Mouse (Mus musculus) left cerebral cortex, postnatal 14 days (tissue): ENCODE data around the gene Atf3. TPM values are rescaled to one million over a fixed set of nuclear protein-coding genes. Genes with fewer than 3 reads are reported as not detected.

Source experiments
- DNase-seq, 2 experiments: peaks; one replicate each; pipeline ENCODE4 v3.0.0; 2021 to 2022; ENCODE audit warnings: low spot score in 2 of 2, mixed read lengths in 1 of 2
- intact Hi-C: fragments of 180-260 bp; cut with DNase I; formaldehyde crosslinking; loops from one replicate; pipeline ENCODE4 v1.15.1; 2025
- long read RNA-seq, 2 experiments: library from polyadenylated mRNA; stranded (forward); transcript quantifications; one replicate each; pipeline ENCODE4 v2.0.0; 2021
- total RNA-seq, 2 experiments: library from RNA; stranded (reverse); gene quantifications; 2 replicates each; pipeline ENCODE4 v1.2.3; 2021

Gene Atf3
- total RNA-seq = under 1 TPM; 0.51 to 0.59 TPM
- long read RNA-seq, experiment 1 = 0 reads
- long read RNA-seq, experiment 2 = 0 reads

GRCm38 (mm10) chr1:191217939-191218338 is at the start of gene Atf3:
Gene Atf3, minus strand, starts transcription at chr1:191218039.
- no peak for DNase-seq

DNA sequence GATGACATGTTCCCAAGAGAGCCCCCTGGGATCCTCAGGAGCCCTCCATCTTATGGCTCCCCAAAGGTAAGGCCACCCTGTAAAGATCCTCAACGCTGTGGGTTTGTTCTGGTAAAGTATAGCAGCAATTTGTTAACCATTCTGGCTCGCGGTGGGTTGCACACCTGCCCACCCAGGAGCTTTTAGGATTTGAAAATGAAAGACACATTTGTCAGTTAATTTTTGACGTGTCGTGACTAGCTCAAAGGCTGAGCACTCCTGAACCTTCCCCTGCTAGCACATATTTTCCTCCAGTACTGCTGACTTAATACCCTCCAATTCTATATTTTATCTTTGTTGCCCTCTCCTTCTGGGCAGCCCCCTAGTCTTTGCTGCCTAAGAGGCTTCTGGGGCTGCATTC is 49.3 kb upstream of the Atf3 start:
- DNase-seq = no peak
- intact Hi-C loops = loop anchor here (10.0 kb wide), 1 partner anchor 172 kb away; the partner anchor contains the start of gene Batf3

More at GRCm38 (mm10) chr1:191217939-191218338, at the start of gene Atf3:
- intact Hi-C loops = no loop called here

GRCm38 (mm10) chr1:191263471-191263870 is 45.6 kb upstream of the Atf3 start:
- no peak for DNase-seq
- intact Hi-C loops = loop anchor here (10.0 kb wide), 1 partner anchor 169 kb away; the partner anchor contains the start of gene Batf3

DNA sequence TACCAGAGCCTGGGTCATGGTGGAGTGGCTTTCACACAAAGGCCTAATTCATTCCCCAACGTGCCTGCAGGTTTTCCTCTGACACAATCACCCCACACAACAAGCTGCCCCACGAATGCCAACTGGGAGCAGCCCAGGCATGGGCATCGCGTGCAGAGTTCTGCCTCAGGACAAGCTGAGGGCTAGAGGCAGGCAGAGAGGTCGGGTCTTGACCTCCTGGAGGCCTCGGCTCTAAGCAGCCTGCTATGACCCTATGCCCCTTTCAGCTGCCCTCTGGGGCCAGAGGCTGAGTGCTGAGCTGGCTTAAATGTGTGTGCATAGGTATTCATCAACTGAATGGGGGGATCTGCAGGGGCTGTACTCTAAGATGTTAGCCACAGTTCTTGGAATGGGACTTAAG is 44.0 kb upstream of the Atf3 start:
- DNase-seq = no peak
- intact Hi-C loops = loop anchor here (10.0 kb wide), 1 partner anchor 167 kb away; the partner anchor contains the start of gene Batf3

DNA sequence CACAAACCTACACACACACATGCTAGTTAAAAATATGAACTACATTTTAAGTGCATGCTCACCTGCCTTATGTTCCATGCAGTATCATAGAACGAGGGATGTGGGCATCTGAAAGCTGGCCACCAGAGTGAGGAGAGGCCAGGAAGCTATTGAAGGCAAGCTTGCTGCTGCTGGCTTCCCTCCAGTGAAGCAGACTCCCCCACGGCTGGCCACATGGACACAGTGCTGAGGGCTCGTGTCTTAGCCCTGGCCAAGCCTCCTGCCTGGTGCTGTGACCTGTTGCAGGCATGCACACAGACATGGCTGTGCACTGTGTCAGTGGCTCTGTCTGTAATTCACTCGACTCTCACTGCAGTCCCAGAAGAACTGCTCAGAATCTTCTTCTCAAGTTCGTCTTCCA is 41.8 kb upstream of the Atf3 start:
- DNase-seq = no peak
- intact Hi-C loops = loop anchor here (10.0 kb wide), 1 partner anchor 165 kb away; the partner anchor contains the start of gene Batf3

DNA sequence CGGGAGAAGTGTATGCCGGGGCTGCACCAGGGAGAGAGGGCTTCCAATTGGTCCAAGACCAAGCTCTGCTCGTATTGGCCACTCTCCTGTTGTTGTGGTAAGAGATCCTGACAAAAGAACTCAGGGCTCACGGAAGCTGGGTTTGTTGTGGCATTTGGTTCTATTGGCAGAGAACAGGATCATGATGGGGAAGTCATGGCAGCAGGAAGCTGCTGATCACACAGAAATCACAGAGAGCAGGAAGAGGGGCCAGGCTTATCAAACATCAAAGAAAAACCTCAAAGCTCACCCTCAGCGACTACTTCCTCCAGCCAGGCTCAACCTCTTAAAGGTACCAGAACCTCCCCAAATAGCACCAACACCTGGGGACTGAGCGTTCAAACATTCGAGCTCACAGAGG is 41.3 kb upstream of the Atf3 start:
- no peak for DNase-seq
- intact Hi-C loops = no loop called here

DNA sequence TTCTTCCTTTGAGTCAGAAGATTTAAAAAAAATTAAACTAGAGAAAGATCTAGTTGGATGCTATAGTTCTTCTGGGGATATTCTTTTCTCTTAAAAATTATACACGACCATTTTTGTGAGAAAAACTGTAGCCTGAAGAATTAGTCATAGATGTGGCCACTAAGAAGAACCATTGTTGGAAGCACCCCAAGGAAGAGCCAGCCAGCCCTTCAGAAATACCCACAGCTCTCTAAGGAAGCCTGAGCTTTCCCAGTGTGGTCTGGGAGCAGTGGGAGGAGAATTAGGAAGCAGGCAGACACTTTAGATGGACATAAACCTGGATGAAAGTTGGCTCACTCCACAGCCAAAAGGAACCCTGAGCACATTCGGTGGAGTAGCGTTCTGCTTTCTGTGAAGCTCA is 40.7 kb upstream of the Atf3 start:
- no peak for DNase-seq
- intact Hi-C loops = no loop called here

- intact Hi-C loops = no loop called here
Measured at GRCm38 (mm10) chr1:191257981-191258380, 40.1 kb upstream of the Atf3 start.

GRCm38 (mm10) chr1:191257351-191257771 is 39.5 kb upstream of the Atf3 start:
- DNase-seq = no peak
- intact Hi-C loops = no loop called here

More at GRCm38 (mm10) chr1:191257981-191258380, 40.1 kb upstream of the Atf3 start:
- no peak for DNase-seq

GRCm38 (mm10) chr1:191256566-191257350 is 38.9 kb upstream of the Atf3 start:
- intact Hi-C loops = no loop called here
- no peak for DNase-seq

GRCm38 (mm10) chr1:191256134-191256533 is 38.3 kb upstream of the Atf3 start:
- intact Hi-C loops = no loop called here
- no peak for DNase-seq

DNA sequence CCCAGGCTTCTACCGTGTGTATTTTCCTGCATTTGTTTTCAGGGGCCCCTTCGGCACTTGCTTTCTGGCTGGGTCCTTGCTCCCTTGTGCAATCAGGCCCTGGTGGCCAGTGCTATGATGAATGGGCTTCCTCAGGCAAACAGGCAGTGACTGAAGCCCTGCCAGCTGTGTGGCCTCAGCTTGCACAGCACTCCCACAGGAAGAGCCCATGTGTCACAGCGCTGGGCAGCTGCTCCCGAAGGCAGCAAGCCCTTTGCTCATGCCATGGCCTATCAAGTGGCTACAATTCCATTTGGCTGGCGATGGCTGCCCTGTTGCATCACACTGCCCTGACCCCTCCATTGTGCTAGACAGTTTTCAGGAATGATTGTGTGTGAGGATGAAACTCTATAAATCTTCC is 36.6 kb upstream of the Atf3 start:
- intact Hi-C loops = no loop called here
- DNase-seq = no peak

DNA sequence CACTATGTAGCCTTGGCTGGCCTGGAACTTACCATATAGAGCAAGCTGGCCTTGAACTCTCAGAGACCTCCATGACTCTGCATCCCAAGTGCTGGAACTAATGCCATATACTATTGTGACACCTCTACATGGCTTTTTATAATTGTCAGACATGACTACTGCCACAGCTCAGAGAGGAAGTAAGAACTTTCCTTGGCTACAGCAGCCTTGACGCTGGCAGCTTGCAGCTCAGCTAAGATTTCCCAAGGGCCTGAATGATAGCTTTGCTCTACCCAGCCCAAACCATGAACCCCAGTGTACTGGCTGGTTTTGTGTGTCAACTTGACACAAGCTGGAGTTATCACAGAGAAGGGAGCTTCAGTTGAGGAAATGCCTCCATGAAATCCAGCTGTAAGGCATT is 35.8 kb upstream of the Atf3 start:
- intact Hi-C loops = no loop called here
- no peak for DNase-seq

DNA sequence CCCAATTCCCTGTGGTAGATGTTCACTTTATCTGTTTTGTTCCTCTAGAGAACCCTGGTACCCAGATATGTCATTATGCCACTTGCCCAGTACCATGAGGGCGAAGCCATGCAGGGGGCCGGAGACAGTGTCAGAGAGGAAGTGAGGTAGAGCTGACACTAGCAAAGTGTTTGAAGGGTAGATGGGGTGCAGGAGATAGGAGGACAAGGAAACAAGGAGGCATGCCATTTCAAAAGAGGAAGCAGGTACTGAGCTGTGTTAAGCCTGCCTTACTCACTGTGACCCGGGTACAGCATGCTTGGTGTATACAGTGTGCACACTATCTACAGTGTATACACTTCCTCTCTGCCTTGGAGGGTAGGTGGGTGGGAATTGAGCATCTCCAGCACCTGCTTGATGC is 32.1 kb upstream of the Atf3 start:
- intact Hi-C loops = no loop called here
- DNase-seq = no peak

DNA sequence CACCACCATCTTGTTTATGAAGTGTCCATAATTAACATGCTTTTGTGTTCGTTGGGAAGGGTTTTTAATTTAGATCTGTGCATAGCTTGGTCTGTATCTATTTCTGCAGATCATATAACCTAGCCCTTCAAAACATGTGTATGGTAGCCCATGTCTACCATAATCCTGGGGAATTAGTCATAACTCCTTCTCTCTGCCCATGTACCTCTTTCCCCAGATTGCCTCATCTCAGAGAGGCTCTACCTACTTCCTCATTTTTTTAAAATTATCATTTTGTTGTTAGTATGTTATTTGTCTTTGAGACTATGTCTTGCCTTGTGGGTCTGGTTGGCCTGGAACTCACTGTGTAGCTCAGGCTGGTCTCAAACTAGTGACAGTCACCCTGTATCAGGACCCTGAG is 30.6 kb upstream of the Atf3 start:
- intact Hi-C loops = no loop called here
- DNase-seq = no peak

- DNase-seq = no peak
Measured at GRCm38 (mm10) chr1:191247561-191247960, 29.7 kb upstream of the Atf3 start.

DNA sequence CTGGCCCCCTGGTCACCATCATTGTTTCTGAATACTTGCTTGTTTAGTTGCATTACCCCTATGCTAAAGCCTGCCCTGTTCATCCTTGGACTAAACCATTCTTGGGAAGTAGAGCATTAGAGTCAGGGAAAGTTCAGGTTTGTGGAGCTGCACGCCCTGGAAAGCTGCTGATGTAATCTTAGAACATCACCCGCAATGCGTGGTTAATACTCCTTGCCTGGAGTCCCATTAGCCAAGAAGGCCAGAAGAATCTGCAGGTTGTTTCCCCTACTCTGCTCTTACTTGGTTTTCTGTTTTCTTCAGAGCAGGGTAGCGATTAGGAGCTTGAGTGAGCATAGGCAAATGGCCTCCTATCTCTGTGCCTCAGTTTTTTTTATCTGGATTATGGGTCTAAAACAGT is 26.0 kb upstream of the Atf3 start:
- no peak for DNase-seq
- intact Hi-C loops = no loop called here

More at GRCm38 (mm10) chr1:191247561-191247960, 29.7 kb upstream of the Atf3 start:
- intact Hi-C loops = no loop called here

GRCm38 (mm10) chr1:191242065-191242698 is 24.3 kb upstream of the Atf3 start:
- DNase-seq = no peak
- intact Hi-C loops = no loop called here

- intact Hi-C loops = no loop called here
- no peak for DNase-seq
Measured at GRCm38 (mm10) chr1:191241574-191241973, 23.7 kb upstream of the Atf3 start.

GRCm38 (mm10) chr1:191239602-191240001 is 21.8 kb upstream of the Atf3 start:
- intact Hi-C loops = no loop called here
- DNase-seq = no peak
